Mouse (Mus musculus): ENCODE measurements around the gene Zdhhc19.

The Zdhhc19 gene

DNA sequence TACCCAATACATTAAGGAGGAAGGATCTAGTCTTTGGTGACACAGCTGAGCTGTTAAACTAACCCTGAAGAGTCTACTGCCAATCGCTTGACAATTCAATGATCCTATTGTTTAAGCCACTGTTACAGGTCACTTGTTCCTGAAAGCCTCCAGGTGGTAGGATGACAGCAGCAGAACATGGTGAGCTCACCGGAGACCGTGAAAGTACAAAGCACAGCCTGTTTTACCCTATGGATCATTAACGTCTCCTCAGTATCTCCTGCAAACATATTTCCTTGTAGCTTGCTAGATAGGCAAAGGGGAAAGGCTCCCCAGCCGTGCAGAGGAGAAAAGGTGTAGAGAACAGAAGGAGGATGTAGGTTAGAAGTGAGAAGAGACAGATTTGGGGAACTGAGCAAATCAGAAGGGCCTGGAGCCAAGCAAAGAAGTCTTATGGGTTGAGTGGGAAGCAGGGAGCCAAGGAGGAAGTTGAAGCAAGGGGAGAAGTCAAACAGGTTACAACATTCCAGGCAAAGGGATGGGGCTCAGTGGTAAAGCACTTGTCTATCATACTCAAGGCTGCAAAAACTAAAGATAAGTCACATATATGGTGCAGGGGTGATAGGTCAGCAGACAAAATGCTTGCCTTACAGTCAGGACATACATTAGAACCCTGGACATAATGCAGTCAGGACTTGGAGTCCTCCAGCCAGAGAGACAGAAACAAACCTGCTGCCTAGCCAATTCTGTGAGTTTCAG is 67.2 kb downstream of the Zdhhc19 start:
- H3K4me1 ChIP-seq (replicated peaks; ENCODE audit: low read depth, low read length), result peaks cover 47% of the 10 kb centered on the region
- TF ChIP-seq CTCF (conservative IDR thresholded peaks at IDR 0.05; ENCODE audit: low read length) (no peak), POU5F1 (IDR thresholded peaks at IDR 0.05; ENCODE audit: borderline replicate concordance, low read length) (no peak), NANOG (IDR thresholded peaks at IDR 0.05; ENCODE audit: borderline replicate concordance, low read length) (no peak)
- H3K27me3 ChIP-seq (ENCODE audit: insufficient read depth, low read length), result no peaks in the 10 kb centered on the region
- no peaks in the 10 kb centered on the region for H3K36me3 ChIP-seq (ENCODE audit: insufficient read depth, low read length)
- H3K4me3 ChIP-seq (replicated peaks; ENCODE audit: low read length), result no peak overlapping the region
- peaks cover 7% of the 10 kb centered on the region; the same call in 1 of the 2 replicates for H3K9me3 ChIP-seq (ENCODE audit: low read length)

DNA sequence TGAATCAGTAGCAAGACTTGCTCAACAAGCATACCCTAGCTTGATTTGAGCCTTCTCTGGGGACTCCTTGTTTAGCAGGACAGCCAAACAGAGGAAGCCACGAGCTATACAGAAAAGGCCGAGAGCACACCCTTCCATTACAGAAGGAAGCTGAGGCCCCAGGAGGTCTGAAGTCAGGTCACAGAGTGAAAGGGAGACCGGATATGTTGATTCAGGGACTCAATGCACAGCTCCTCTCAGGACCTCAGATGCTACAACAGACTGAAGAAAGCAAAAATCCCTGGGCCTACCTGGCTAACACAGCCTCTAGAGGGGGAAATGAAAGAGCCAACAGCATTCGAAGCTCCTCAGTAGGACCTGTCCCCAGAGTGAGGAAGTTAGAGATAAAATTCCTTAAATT is 71.2 kb downstream of the Zdhhc19 start:
- TF ChIP-seq CTCF (conservative IDR thresholded peaks at IDR 0.05; ENCODE audit: low read length) (no peak), NANOG (IDR thresholded peaks at IDR 0.05; ENCODE audit: borderline replicate concordance, low read length) (peak; percentile 56), POU5F1 (IDR thresholded peaks at IDR 0.05; ENCODE audit: borderline replicate concordance, low read length) (no peak)
- Histone ChIP-seq H3K4me1 (replicated peaks; ENCODE audit: low read depth, low read length) (peaks cover 29% of the 10 kb centered on the region), H3K36me3 (ENCODE audit: insufficient read depth, low read length) (no peaks in the 10 kb centered on the region), H3K4me3 (replicated peaks; ENCODE audit: low read length) (no peak overlapping the region), H3K9me3 (ENCODE audit: low read length) (peaks cover 12% of the 10 kb centered on the region; the same call in 1 of the 2 replicates), H3K27me3 (ENCODE audit: insufficient read depth, low read length) (no peaks in the 10 kb centered on the region)

DNA sequence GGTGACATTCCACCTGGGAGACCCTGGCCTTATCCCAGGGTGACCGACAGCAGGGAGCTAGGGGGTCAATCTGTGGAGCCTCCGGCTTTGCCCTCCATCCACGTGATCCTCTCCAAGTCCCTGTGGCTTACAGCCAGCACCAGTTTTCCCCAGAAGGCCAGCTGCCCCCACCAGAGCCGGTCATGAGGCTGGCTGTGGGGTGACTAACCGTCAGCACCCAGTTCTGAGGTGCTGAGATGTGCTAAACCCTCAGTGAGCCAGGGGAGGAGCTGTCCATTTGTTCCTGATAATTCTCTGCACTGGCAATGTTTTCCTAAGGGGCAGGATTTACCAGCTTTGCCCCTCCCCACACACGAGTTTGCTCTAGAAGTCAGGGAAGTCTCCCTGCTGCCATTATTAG is 72.3 kb downstream of the Zdhhc19 start:
- no peak overlapping the region for H3K4me3 ChIP-seq (replicated peaks; ENCODE audit: low read length)
- H3K36me3 ChIP-seq (ENCODE audit: insufficient read depth, low read length), result no peaks in the 10 kb centered on the region
- peaks cover 12% of the 10 kb centered on the region; the same call in 1 of the 2 replicates for H3K9me3 ChIP-seq (ENCODE audit: low read length)
- peaks cover 26% of the 10 kb centered on the region for H3K4me1 ChIP-seq (replicated peaks; ENCODE audit: low read depth, low read length)
- TF ChIP-seq POU5F1 (IDR thresholded peaks at IDR 0.05; ENCODE audit: borderline replicate concordance, low read length) (no peak), CTCF (conservative IDR thresholded peaks at IDR 0.05; ENCODE audit: low read length) (no peak), NANOG (IDR thresholded peaks at IDR 0.05; ENCODE audit: borderline replicate concordance, low read length) (no peak)
- no peaks in the 10 kb centered on the region for H3K27me3 ChIP-seq (ENCODE audit: insufficient read depth, low read length)

DNA sequence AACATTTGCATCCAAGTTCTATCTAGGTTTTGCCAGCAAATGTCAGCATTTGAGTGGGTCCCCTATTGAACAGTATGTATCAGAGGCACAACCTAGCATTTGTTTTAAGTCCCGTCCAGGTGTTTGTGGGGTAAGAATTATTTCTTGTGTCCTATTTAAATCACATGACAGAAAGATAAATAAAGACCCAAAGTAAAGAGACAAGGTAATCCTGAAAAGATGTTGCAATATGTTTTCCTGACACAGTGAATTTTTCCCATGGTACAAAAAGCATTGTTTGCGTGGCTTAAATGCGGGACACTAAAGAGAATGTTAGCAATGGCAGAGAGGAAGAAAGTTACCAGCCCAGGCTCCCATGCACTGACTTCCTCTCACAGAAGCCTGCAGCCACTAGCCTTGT is 74.0 kb downstream of the Zdhhc19 start:
- no peaks in the 10 kb centered on the region for H3K36me3 ChIP-seq (ENCODE audit: insufficient read depth, low read length)
- H3K4me1 ChIP-seq (replicated peaks; ENCODE audit: low read depth, low read length), result peaks cover 26% of the 10 kb centered on the region
- no peaks in the 10 kb centered on the region for H3K27me3 ChIP-seq (ENCODE audit: insufficient read depth, low read length)
- H3K4me3 ChIP-seq (replicated peaks; ENCODE audit: low read length), result no peak overlapping the region
- TF ChIP-seq NANOG (IDR thresholded peaks at IDR 0.05; ENCODE audit: borderline replicate concordance, low read length), result no peak
- H3K9me3 ChIP-seq (ENCODE audit: low read length), result peaks cover 6% of the 10 kb centered on the region; the same call in 1 of the 2 replicates

DNA sequence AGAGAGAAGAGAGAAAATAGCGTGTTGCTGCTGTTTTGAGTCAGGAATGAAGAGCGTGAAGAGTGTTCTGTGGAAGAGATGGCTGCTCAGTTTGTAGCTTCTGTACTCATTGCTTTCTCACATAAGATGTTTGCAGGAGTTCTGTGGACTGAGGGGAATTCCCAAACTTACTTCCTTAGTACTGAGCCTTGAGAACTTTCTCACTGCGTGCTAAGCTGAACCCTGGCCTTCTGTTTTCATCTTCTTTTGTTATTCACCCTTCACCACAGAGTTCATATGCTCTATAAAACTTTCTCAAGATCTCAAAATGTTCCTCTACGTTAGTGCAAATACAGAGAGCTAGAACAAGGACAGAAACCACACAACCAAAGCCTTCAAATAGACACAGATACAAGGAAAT is 76.5 kb downstream of the Zdhhc19 start:
- TF ChIP-seq POU5F1 (IDR thresholded peaks at IDR 0.05; ENCODE audit: borderline replicate concordance, low read length), result no peak
- no peak for TF ChIP-seq CTCF (conservative IDR thresholded peaks at IDR 0.05; ENCODE audit: low read length)
- TF ChIP-seq NANOG (IDR thresholded peaks at IDR 0.05; ENCODE audit: borderline replicate concordance, low read length), result no peak
- peaks cover 11% of the 10 kb centered on the region for H3K4me1 ChIP-seq (replicated peaks; ENCODE audit: low read depth, low read length)

DNA sequence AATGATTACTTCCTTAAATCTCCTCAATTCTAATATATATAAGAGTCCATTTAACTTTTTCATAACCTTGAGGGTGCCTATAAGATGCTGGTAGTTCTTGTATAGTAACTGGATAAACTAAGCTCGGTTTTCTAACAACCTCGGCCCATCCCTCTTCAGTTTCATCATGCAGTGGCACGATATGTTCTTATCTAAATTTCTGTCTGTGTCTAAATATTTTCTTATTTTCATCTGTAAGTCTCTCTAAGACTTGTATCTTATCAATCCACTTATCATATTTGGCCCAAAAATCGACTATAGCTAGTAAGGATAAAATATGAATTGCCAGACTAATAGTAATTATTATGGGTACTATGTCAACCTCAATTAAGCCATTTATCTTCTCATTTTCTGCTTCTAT is 90.4 kb downstream of the Zdhhc19 start:
- no peaks in the 10 kb centered on the region for H3K4me1 ChIP-seq (replicated peaks; ENCODE audit: low read depth, low read length)
- H3K4me3 ChIP-seq (replicated peaks; ENCODE audit: low read length), result no peak overlapping the region
- H3K36me3 ChIP-seq (ENCODE audit: insufficient read depth, low read length), result no peaks in the 10 kb centered on the region
- peaks cover 39% of the 10 kb centered on the region for H3K9me3 ChIP-seq (ENCODE audit: low read length)
- no peaks in the 10 kb centered on the region for H3K27me3 ChIP-seq (ENCODE audit: insufficient read depth, low read length)
- TF ChIP-seq CTCF (conservative IDR thresholded peaks at IDR 0.05; ENCODE audit: low read length) (no peak), NANOG (IDR thresholded peaks at IDR 0.05; ENCODE audit: borderline replicate concordance, low read length) (no peak), POU5F1 (IDR thresholded peaks at IDR 0.05; ENCODE audit: borderline replicate concordance, low read length) (no peak)

More for the DNA sequence above, 76.5 kb downstream of the Zdhhc19 start:
- Histone ChIP-seq H3K4me3 (replicated peaks; ENCODE audit: low read length) (no peak overlapping the region), H3K36me3 (ENCODE audit: insufficient read depth, low read length) (no peaks in the 10 kb centered on the region), H3K9me3 (ENCODE audit: low read length) (peaks cover 21% of the 10 kb centered on the region), H3K27me3 (ENCODE audit: insufficient read depth, low read length) (no peaks in the 10 kb centered on the region)

DNA sequence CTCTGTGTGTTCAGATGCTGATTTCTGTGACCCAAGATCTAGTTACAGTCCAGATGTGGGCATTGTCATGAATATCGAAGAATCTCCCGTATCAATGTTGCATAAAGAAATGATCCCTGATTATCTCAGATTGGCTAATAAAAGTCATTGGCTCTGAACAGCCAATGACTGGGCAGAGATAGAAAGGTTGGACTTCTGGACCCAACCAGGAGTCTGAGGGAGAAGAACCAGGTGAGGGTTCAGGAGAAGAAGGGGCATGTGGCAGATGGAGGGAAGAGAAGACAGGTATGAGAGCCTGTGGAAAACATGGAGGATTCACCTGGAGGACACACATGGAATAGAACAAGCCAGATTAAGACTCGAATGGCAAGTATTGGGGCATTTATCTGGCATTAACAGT is 92.5 kb downstream of the Zdhhc19 start:
- H3K36me3 ChIP-seq (ENCODE audit: insufficient read depth, low read length), result no peaks in the 10 kb centered on the region
- H3K4me1 ChIP-seq (replicated peaks; ENCODE audit: low read depth, low read length), result no peaks in the 10 kb centered on the region
- no peak for TF ChIP-seq CTCF (conservative IDR thresholded peaks at IDR 0.05; ENCODE audit: low read length)
- no peak for TF ChIP-seq POU5F1 (IDR thresholded peaks at IDR 0.05; ENCODE audit: borderline replicate concordance, low read length)
- no peak for TF ChIP-seq NANOG (IDR thresholded peaks at IDR 0.05; ENCODE audit: borderline replicate concordance, low read length)
- no peak overlapping the region for H3K4me3 ChIP-seq (replicated peaks; ENCODE audit: low read length)
- no peaks in the 10 kb centered on the region for H3K27me3 ChIP-seq (ENCODE audit: insufficient read depth, low read length)
- H3K9me3 ChIP-seq (ENCODE audit: low read length), result peaks cover 39% of the 10 kb centered on the region

DNA sequence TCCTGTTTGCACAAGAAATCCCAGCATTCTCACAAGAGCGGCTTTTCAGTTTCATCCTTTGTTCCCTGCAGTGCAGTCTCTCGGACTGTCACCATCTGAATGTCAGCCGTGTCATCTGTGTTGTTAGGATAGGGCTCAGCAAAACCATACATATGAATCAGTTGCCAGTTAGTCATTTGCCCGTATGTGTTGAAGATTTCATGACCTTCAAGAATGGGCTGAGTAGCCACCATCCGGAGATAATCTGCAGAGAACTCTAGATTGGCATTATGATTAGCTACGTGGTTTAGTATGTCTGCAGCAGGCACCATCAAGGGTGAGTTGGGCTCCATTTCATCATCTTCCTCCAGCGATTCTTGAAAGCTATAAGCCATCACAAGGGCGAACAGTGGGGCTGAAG is 95.5 kb downstream of the Zdhhc19 start:
- H3K9me3 ChIP-seq (ENCODE audit: low read length), result peaks cover 34% of the 10 kb centered on the region
- no peak overlapping the region for H3K4me3 ChIP-seq (replicated peaks; ENCODE audit: low read length)
- H3K27me3 ChIP-seq (ENCODE audit: insufficient read depth, low read length), result no peaks in the 10 kb centered on the region
- no peaks in the 10 kb centered on the region for H3K4me1 ChIP-seq (replicated peaks; ENCODE audit: low read depth, low read length)
- H3K36me3 ChIP-seq (ENCODE audit: insufficient read depth, low read length), result no peaks in the 10 kb centered on the region
- no peak for TF ChIP-seq POU5F1 (IDR thresholded peaks at IDR 0.05; ENCODE audit: borderline replicate concordance, low read length)
- no peak for TF ChIP-seq CTCF (conservative IDR thresholded peaks at IDR 0.05; ENCODE audit: low read length)
- TF ChIP-seq NANOG (IDR thresholded peaks at IDR 0.05; ENCODE audit: borderline replicate concordance, low read length), result no peak
